Mouse (Mus musculus): ENCODE data around the gene Zfp93. TPM values are rescaled to one million over a fixed set of nuclear protein-coding genes. Genes with fewer than 3 reads are reported as not detected.

The Zfp93 gene
- polyA plus RNA-seq, 1 experiment from 2014 or later = 7.2 TPM

- H3K4me3 ChIP-seq (ENCODE audit: low read depth, low read length) = no peak overlapping the region
- H3K9ac ChIP-seq (ENCODE audit: low read depth, low read length) = no peak overlapping the region
- no peaks in the 10 kb centered on the region for H3K4me1 ChIP-seq (replicated peaks; ENCODE audit: control insufficient read depth, insufficient read depth, low read length)
- H3K27ac ChIP-seq (ENCODE audit: low read depth, low read length) = no peak overlapping the region
- DNase-seq (ENCODE audit: low spot score) = no peak
- peaks cover 14% of the 10 kb centered on the region for H3K36me3 ChIP-seq (ENCODE audit: control insufficient read depth, insufficient read depth, low read length)
- H3K4me2 ChIP-seq (replicated peaks; ENCODE audit: low read depth, low read length) = no peak overlapping the region
- H3K27me3 ChIP-seq (ENCODE audit: control insufficient read depth, insufficient read depth, low read length) = no peaks in the 10 kb centered on the region
- ATAC-seq (ENCODE audit: low FRiP score) = no peak
- 88% methylated on average over 5 of the region's 5 CpGs for WGBS
- no peaks in the 10 kb centered on the region for H3K9me3 ChIP-seq (ENCODE audit: control insufficient read depth, low read length)
These were observed 17.4 kb downstream of the Zfp93 start for GRCm38 (mm10) chr7:24287670-24288069.

GRCm38 (mm10) chr7:24288512-24288911 is 18.3 kb downstream of the Zfp93 start:
- no peak overlapping the region for H3K4me2 ChIP-seq (replicated peaks; ENCODE audit: low read depth, low read length)
- no peak for DNase-seq (ENCODE audit: low spot score)
- WGBS = 91% methylated on average over 6 of the region's 6 CpGs
- no peak overlapping the region for H3K9ac ChIP-seq (ENCODE audit: low read depth, low read length)
- H3K4me3 ChIP-seq (ENCODE audit: low read depth, low read length) = no peak overlapping the region
- H3K27ac ChIP-seq (ENCODE audit: low read depth, low read length) = no peak overlapping the region
- H3K4me1 ChIP-seq (replicated peaks; ENCODE audit: control insufficient read depth, insufficient read depth, low read length) = no peaks in the 10 kb centered on the region
- ATAC-seq (ENCODE audit: low FRiP score) = no peak
- peaks cover 14% of the 10 kb centered on the region for H3K36me3 ChIP-seq (ENCODE audit: control insufficient read depth, insufficient read depth, low read length)
- no peaks in the 10 kb centered on the region for H3K27me3 ChIP-seq (ENCODE audit: control insufficient read depth, insufficient read depth, low read length)
- H3K9me3 ChIP-seq (ENCODE audit: control insufficient read depth, low read length) = no peaks in the 10 kb centered on the region

GRCm38 (mm10) chr7:24290106-24290693 is 20.0 kb downstream of the Zfp93 start:
- no peak overlapping the region for H3K27ac ChIP-seq (ENCODE audit: low read depth, low read length)
- 92% methylated on average over 4 of the region's 4 CpGs for WGBS
- no peaks in the 10 kb centered on the region for H3K27me3 ChIP-seq (ENCODE audit: control insufficient read depth, insufficient read depth, low read length)
- H3K9ac ChIP-seq (ENCODE audit: low read depth, low read length) = no peak overlapping the region
- no peak overlapping the region for H3K4me3 ChIP-seq (ENCODE audit: low read depth, low read length)
- no peak for DNase-seq (ENCODE audit: low spot score)
- peaks cover 17% of the 10 kb centered on the region for H3K36me3 ChIP-seq (ENCODE audit: control insufficient read depth, insufficient read depth, low read length)
- H3K9me3 ChIP-seq (ENCODE audit: control insufficient read depth, low read length) = no peaks in the 10 kb centered on the region
- H3K4me1 ChIP-seq (replicated peaks; ENCODE audit: control insufficient read depth, insufficient read depth, low read length) = no peaks in the 10 kb centered on the region
- H3K4me2 ChIP-seq (replicated peaks; ENCODE audit: low read depth, low read length) = no peak overlapping the region
- ATAC-seq (ENCODE audit: low FRiP score) = no peak

- H3K9me3 ChIP-seq (ENCODE audit: control insufficient read depth, low read length) = no peaks in the 10 kb centered on the region
- no peak overlapping the region for H3K9ac ChIP-seq (ENCODE audit: low read depth, low read length)
- peaks cover 23% of the 10 kb centered on the region for H3K36me3 ChIP-seq (ENCODE audit: control insufficient read depth, insufficient read depth, low read length)
- H3K4me2 ChIP-seq (replicated peaks; ENCODE audit: low read depth, low read length) = no peak overlapping the region
- DNase-seq (ENCODE audit: low spot score) = no peak
- ATAC-seq (ENCODE audit: low FRiP score) = no peak
- H3K4me3 ChIP-seq (ENCODE audit: low read depth, low read length) = no peak overlapping the region
- no peaks in the 10 kb centered on the region for H3K27me3 ChIP-seq (ENCODE audit: control insufficient read depth, insufficient read depth, low read length)
- 92% methylated on average over 27 of the region's 27 CpGs for WGBS
- no peak overlapping the region for H3K27ac ChIP-seq (ENCODE audit: low read depth, low read length)
- H3K4me1 ChIP-seq (replicated peaks; ENCODE audit: control insufficient read depth, insufficient read depth, low read length) = no peaks in the 10 kb centered on the region
These were observed 21.3 kb downstream of the Zfp93 start for GRCm38 (mm10) chr7:24291387-24292090.

GRCm38 (mm10) chr7:24293061-24293851 is 23.0 kb downstream of the Zfp93 start:
- ATAC-seq (ENCODE audit: low FRiP score) = no peak
- WGBS = 90% methylated on average over 12 of the region's 12 CpGs
- peaks cover 23% of the 10 kb centered on the region for H3K36me3 ChIP-seq (ENCODE audit: control insufficient read depth, insufficient read depth, low read length)

GRCm38 (mm10) chr7:24294763-24295162 is 24.5 kb downstream of the Zfp93 start:
- Histone ChIP-seq H3K4me3 (ENCODE audit: low read depth, low read length) (no peak overlapping the region), H3K4me1 (replicated peaks; ENCODE audit: control insufficient read depth, insufficient read depth, low read length) (0 out of 2 replicates have a peak, but pooled peaks cover 2% of the 10 kb centered on the region), H3K27ac (ENCODE audit: low read depth, low read length) (no peak overlapping the region), H3K9ac (ENCODE audit: low read depth, low read length) (no peak overlapping the region), H3K9me3 (ENCODE audit: control insufficient read depth, low read length) (no peaks in the 10 kb centered on the region), H3K4me2 (replicated peaks; ENCODE audit: low read depth, low read length) (no peak overlapping the region), H3K27me3 (ENCODE audit: control insufficient read depth, insufficient read depth, low read length) (no peaks in the 10 kb centered on the region), H3K36me3 (ENCODE audit: control insufficient read depth, insufficient read depth, low read length) (peaks cover 23% of the 10 kb centered on the region)
- WGBS = 96% methylated on average over 4 of the region's 4 CpGs
- no peak for DNase-seq (ENCODE audit: low spot score)
- ATAC-seq (ENCODE audit: low FRiP score) = no peak

More at GRCm38 (mm10) chr7:24293061-24293851, 23.0 kb downstream of the Zfp93 start:
- no peak overlapping the region for H3K4me2 ChIP-seq (replicated peaks; ENCODE audit: low read depth, low read length)
- no peaks in the 10 kb centered on the region for H3K27me3 ChIP-seq (ENCODE audit: control insufficient read depth, insufficient read depth, low read length)
- H3K27ac ChIP-seq (ENCODE audit: low read depth, low read length) = no peak overlapping the region
- DNase-seq (ENCODE audit: low spot score) = no peak
- H3K4me3 ChIP-seq (ENCODE audit: low read depth, low read length) = no peak overlapping the region
- H3K9ac ChIP-seq (ENCODE audit: low read depth, low read length) = no peak overlapping the region
- H3K9me3 ChIP-seq (ENCODE audit: control insufficient read depth, low read length) = no peaks in the 10 kb centered on the region
- H3K4me1 ChIP-seq (replicated peaks; ENCODE audit: control insufficient read depth, insufficient read depth, low read length) = 0 out of 2 replicates have a peak, but pooled peaks cover 2% of the 10 kb centered on the region

- ATAC-seq (ENCODE audit: low FRiP score) (no peak), DNase-seq (ENCODE audit: low spot score) (no peak)
- WGBS = 98% methylated on average over 7 of the region's 7 CpGs
- Histone ChIP-seq H3K9ac (ENCODE audit: low read depth, low read length) (no peak overlapping the region), H3K4me1 (replicated peaks; ENCODE audit: control insufficient read depth, insufficient read depth, low read length) (0 out of 2 replicates have a peak, but pooled peaks cover 2% of the 10 kb centered on the region), H3K27ac (ENCODE audit: low read depth, low read length) (no peak overlapping the region), H3K36me3 (ENCODE audit: control insufficient read depth, insufficient read depth, low read length) (peaks cover 23% of the 10 kb centered on the region), H3K4me2 (replicated peaks; ENCODE audit: low read depth, low read length) (no peak overlapping the region), H3K4me3 (ENCODE audit: low read depth, low read length) (no peak overlapping the region), H3K27me3 (ENCODE audit: control insufficient read depth, insufficient read depth, low read length) (no peaks in the 10 kb centered on the region), H3K9me3 (ENCODE audit: control insufficient read depth, low read length) (no peaks in the 10 kb centered on the region)
These were observed 25.2 kb downstream of the Zfp93 start for GRCm38 (mm10) chr7:24295376-24295775.

GRCm38 (mm10) chr7:24296386-24296785 is 26.2 kb downstream of the Zfp93 start:
- Histone ChIP-seq H3K27me3 (ENCODE audit: control insufficient read depth, insufficient read depth, low read length) (no peaks in the 10 kb centered on the region), H3K4me3 (ENCODE audit: low read depth, low read length) (no peak overlapping the region), H3K4me2 (replicated peaks; ENCODE audit: low read depth, low read length) (no peak overlapping the region), H3K27ac (ENCODE audit: low read depth, low read length) (no peak overlapping the region), H3K36me3 (ENCODE audit: control insufficient read depth, insufficient read depth, low read length) (peaks cover 19% of the 10 kb centered on the region), H3K9ac (ENCODE audit: low read depth, low read length) (no peak overlapping the region), H3K4me1 (replicated peaks; ENCODE audit: control insufficient read depth, insufficient read depth, low read length) (0 out of 2 replicates have a peak, but pooled peaks cover 2% of the 10 kb centered on the region), H3K9me3 (ENCODE audit: control insufficient read depth, low read length) (no peaks in the 10 kb centered on the region)
- ATAC-seq (ENCODE audit: low FRiP score) (no peak), DNase-seq (ENCODE audit: low spot score) (no peak)
- 93% methylated on average over 7 of the region's 7 CpGs for WGBS

All from hindbrain, embryonic 11.5 days (tissue).